Mouse (Mus musculus): ENCODE data around the gene Wdr37. TPM values are rescaled to one million over a fixed set of nuclear protein-coding genes. Genes with fewer than 3 reads are reported as not detected.

Wdr37 gene
- total RNA-seq, 2 experiments from 2014 or later = 28.9 to 35.2 TPM

- intact Hi-C loops (cut with DNase I) = no loop called here
- no peak for DNase-seq (ENCODE audit: low spot score)
Measured at GRCm38 (mm10) chr13:8782636-8783035, 89.1 kb downstream of the Wdr37 start.

- DNase-seq (ENCODE audit: low spot score) = no peak
- intact Hi-C loops (cut with DNase I) = no loop called here
Measured at GRCm38 (mm10) chr13:8780441-8780840, 91.3 kb downstream of the Wdr37 start.

- DNase-seq (ENCODE audit: low spot score) = no peak
- intact Hi-C loops (cut with DNase I) = no loop called here
Measured at GRCm38 (mm10) chr13:8770616-8771015, 101.1 kb downstream of the Wdr37 start.

GRCm38 (mm10) chr13:8769654-8770227 lies 102.0 kb downstream of the Wdr37 start:
- no peak for DNase-seq (ENCODE audit: low spot score)
- intact Hi-C loops (cut with DNase I) = no loop called here

- DNase-seq (ENCODE audit: low spot score) = no peak
- intact Hi-C loops (cut with DNase I) = no loop called here
Measured at GRCm38 (mm10) chr13:8760940-8761339, 110.8 kb downstream of the Wdr37 start.

Small RNA genes within 50 kb of the gene (microRNA-seq; reads per million reads assigned to microRNA genes)
- not detected for gene Gm22750

Other genes with a start within 250 kb of the Wdr37 start
- 1 to 10 TPM; 5.6 to 6.4 TPM for gene Idi1, start 13.6 kb upstream of the Wdr37 start, total RNA-seq (2021)
- gene Gm9745, start 76.3 kb upstream of the Wdr37 start, total RNA-seq (2021) = not detected
- not detected for gene Idi2, start 81.0 kb upstream of the Wdr37 start, total RNA-seq (2021)
- gene Gtpbp4, start 124.2 kb upstream of the Wdr37 start, total RNA-seq (2021) = 10 to 100 TPM; 38.4 to 40.2 TPM
- 10 to 100 TPM; 76.3 to 81.3 TPM for gene Larp4b, start 222.0 kb upstream of the Wdr37 start, total RNA-seq (2021)

Data from heart, postnatal 25 days (tissue).